Mouse (Mus musculus) thymus, adult 18-20 months (tissue): Measurements from ENCODE around the gene Fam171a2.
A peak's percentile ranks its signal among the peaks of the same experiment; 100 is the strongest.

Source experiments
- DNase-seq, 2 experiments: peaks; one replicate each; pipeline ENCODE4 v3.0.0; 2022; ENCODE audit warnings: mixed read lengths in 2 of 2

The Fam171a2 gene

GRCm38 (mm10) chr11:102408344-102408876 lies 39.1 kb downstream of the Fam171a2 start:
- DNase-seq: peak; percentile 91 to 93

DNA sequence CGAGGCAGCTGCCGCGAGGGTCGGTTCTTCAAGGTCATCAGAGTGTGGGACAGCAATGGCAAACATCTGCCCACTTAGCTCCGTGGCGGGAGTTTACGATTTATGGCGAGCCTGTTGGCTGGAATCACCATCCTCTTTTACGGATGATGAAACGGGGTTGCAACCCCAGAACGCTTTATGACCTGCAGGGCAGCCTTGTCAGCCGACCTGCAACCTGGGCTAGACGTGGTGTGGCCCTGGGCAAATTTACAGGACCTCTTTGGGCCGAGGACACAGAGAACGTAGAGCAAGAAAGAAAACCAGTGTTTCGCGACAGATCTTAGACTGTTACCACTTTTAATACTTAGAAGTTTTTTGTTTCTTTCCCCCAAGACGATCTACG lies 39.7 kb downstream of the Fam171a2 start, which contains the start of gene Slc25a39:
TSS of gene Slc25a39 (minus strand) at position 113 of the 382 bp plus-strand sequence.
- no peak for DNase-seq

DNA sequence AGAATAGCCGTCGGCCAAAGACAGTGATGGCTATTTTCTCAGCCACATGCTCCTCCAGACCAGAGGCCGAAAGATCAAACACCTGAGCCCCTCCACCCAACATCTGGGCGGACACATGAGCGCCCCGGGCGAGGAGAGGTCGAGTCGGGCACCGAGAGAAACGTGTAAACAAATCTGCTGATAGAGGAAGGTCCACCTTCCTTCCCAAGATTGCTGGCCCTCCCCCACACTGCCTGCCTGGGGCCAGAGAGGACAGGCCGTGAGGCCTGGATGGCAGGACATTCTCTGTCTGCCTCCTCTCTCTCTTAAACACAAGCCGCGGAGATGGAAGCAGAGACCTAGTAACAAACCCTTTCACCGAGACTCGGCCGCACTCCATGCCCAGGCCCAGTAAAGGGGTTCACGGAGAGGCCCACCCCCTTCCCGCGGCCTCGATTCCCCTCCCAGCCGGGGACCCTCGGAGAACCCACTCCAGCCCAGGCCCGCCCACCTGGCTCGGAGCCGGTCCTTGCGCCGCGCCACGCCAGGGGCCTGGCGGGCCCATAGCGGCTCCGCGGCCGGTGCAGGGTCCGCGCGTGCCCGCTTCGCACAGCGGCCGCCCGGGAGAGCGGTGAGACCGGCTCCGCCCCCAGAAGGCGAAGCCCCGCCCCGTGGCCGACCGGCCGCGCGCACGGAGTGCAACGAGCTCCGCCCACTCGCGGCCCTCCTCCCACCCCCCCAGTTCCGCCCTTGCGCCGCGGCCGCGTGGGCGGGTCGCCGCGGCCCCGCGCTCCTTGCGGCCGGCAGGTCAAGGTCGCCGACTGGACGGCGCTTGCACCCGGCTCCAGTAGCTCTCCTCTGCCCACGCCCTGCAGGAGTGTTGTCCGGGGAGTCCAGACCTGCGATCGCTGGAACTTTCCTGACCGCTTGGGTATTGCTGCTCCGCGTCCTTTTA lies 40.3 kb downstream of the Fam171a2 start:
- DNase-seq: peak; percentile 78 to 81

GRCm38 (mm10) chr11:102406401-102406800 lies 41.1 kb downstream of the Fam171a2 start:
- DNase-seq: no peak

DNA sequence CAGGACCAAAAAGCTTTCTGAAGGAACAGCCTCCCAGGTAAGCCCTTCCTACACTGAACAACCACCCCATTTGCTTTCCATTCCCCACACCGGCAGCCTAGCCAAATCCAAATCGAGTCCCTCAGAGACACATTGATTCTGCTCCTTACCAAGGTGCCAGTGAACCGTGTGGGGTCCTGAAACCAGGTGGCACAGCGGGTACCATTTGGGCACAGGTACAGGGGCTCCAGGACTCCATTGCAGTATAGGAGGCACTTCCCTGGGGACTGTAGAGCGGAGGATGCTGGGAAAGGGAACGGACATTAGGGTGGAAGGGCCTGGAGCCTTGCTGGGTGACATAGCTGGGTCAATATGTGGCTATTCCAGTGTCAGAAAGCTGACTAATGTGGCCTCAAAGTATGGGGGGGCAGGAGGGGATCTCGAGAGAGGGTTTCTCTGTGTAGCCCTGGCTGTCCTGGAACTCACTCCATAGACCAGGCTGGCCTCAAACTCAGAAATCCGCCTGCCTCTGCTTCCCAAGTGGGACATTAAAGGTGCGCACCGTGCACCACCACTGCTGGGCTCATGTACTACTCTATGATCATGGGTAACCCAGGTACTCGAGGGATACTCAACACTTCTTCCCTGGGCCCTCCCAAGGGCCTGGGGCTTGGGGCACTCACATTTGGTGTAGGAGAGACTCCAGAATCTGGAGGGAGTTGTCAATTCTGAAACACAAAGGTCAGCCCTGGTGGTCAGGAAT lies 41.8 kb downstream of the Fam171a2 start:
- DNase-seq: no peak

- DNase-seq: no peak
Measured at GRCm38 (mm10) chr11:102404161-102405010, 43.1 kb downstream of the Fam171a2 start.

DNA sequence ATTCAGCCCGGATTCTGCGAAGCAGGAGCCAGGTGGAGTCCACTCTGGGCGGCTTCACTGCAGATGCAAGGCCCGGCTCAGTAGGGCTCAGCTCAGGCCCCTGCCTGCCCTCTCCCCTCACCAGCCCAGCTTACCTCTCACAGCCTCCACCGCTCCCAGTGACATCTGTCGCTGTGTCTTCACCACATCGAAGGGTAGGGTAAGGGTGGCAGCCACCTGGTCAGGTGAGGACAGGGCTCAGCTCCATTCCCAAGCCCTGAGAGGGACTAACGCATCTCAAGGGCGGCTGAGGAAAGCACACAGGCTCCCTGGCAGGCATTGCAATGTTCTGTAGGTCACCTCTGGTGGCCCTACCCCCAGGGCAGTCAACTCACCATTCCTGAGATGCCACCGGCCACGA lies 43.8 kb downstream of the Fam171a2 start:
- no peak for DNase-seq

DNA sequence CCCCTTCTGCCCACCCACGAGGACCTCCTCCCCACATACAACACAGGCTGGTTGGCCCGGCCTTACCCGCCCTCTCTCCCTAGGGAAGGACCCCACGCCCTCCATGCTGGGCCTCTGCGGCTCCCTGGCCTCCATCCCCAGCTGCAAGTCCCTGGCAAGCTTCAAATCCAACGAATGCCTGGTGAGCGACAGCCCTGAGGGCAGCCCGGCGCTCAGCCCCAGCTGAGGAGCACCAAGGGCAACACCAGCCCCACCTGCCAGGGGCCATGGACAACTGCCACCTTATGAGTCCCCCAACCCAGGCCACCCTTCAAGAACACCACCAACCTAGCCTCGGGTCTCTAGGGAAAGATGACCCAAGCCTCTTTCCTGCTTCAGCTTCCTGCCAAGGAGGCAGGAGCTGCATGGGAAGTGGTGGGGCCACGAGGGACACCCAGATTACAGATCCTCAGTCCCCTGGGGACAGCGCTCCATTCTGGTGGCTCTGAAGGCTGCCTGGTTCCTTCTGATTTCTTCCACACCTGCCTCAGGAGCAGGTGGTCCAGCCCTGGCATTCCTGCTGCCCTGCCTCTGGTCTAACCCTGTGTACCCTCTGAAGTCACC lies 45.5 kb downstream of the Fam171a2 start:
- DNase-seq: no peak

DNA sequence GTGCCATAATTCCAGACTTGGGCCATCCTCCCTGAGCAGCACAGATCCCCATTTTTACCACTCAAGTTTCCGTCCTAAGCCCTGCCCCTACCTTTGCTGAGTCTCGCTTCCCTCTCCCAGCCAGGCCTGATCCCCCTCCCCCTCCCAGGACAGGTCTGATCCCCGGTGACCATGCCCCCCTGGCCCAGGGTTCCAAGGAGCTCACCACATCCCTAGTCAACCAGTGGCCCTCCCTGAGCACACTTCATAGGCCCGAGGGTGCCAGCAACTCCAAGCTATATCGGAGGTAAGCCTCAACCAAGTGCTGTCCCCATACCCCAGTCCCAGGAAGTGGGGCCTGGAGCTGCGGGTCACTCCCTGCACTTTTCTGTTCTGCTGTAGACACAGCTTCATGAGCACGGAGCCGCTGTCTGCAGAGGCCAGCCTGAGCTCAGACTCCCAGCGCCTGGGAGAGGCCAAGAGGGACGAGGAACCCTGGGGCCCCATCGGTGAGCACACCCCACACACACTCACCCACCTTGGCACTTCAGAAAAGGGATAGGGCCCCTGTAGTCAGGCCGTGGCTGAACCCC lies 46.9 kb downstream of the Fam171a2 start:
- DNase-seq: no peak

DNA sequence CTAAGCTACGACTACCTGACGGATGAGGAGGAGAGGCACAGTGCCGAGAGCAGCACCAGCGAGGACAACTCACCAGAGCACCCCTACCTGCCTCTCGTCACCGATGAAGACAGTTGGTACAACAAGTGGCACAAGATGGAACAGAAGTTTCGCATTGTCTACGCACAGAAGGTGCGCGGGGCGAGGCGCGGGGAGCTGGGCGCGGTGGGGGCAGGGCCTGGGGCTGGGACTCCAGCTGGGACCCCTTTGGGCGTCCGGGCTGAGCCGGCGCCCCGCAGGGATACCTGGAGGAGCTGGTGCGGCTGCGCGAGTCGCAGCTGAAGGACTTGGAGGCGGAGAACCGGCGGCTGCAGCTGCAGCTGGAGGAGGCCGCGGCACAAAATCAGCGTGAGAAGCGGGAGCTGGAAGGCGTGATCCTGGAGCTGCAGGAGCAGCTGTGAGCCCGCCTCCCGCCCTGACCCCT lies 47.8 kb downstream of the Fam171a2 start:
- no peak for DNase-seq

- DNase-seq: no peak
Measured at GRCm38 (mm10) chr11:102399107-102399506, 48.4 kb downstream of the Fam171a2 start.

GRCm38 (mm10) chr11:102398007-102398825 lies 49.3 kb downstream of the Fam171a2 start:
- no peak for DNase-seq

GRCm38 (mm10) chr11:102396671-102397141 lies 50.8 kb downstream of the Fam171a2 start:
- DNase-seq: no peak

DNA sequence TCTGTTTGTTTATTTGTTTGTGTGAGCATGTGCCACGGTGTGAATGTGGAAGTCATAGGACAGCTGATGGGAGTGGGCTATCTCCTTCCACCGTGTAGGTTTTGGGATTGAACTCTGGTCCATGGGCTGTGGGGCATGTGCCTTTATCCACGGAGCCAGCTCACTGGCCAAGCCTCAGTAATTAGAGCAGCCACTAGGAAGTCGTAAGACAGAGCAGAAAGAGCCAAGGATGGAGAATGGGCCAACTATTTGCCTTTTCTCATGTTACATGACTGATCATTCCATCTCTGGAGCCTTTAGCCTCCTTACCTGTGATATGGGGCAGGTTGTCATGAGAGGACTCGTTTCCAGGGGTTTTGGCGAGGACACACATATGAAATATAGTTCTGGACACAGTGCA lies 51.2 kb downstream of the Fam171a2 start:
- no peak for DNase-seq

GRCm38 (mm10) chr11:102395250-102395649 lies 52.2 kb downstream of the Fam171a2 start:
- DNase-seq: no peak

GRCm38 (mm10) chr11:102394421-102395124 lies 52.9 kb downstream of the Fam171a2 start:
- DNase-seq: no peak

DNA sequence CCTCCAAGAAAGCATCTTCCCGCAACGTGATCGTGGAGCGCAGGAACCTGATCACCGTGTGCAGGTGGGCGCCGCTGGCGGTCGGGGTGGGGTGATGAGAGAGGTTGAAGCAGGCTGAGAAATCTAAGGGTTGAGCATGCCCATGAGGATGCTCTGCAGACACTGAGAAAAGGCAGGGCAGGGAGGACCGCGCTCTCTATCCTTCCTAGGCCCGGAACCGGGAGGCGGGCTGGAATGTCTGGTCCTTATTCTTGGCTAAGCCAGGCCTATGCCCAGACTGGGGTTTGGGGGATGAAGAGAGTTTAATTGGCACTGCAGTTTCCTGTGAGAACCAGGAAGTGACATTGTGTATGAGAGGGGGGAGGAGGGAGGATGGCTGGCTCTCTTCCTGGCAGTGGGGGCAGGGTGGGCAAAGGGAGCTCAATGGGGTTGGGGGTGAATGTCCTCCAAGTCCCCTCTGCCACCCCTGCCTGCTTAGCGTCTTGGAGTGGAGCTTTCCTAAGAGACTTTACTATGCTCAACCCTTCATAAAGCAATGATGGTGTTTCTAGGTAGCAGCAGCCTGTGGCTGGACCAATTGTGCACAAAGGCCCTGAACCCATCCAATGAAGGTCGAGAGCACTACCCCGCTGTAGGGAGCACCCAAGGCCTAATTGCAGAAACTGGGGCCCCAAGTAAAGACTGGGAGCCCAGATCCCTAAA lies 53.6 kb downstream of the Fam171a2 start:
- DNase-seq: no peak

DNA sequence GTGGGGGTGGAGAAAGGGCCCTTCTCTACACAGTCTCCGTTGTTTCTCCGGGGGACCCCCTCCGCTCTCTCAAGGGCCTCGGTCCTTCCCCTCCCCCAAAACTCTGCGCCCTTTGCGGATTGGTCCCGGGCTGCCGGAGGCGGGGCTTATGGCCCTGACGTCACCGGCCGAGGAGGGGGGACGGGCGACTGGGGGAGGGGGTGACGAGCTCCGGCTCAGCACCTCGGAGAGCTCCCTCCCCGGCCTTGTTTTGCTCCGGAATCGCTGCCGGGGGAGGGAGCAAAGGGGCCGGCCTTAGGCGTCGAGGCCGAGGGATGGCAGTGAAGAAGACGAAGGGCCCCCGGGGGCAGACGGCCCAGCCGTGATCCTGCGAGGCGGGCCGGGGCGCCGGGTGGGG lies 54.2 kb downstream of the Fam171a2 start, which contains the start of gene Rundc3a:
TSS of gene Rundc3a (plus strand) at position 166 of the 397 bp plus-strand sequence.
- peak; percentile 67 to 70 for DNase-seq
